Mouse (Mus musculus) cortical plate, adult 2 months (tissue): Measurements from ENCODE around the gene Zswim4. TPM values are rescaled to one million over a fixed set of nuclear protein-coding genes. Genes with fewer than 3 reads are reported as not detected.

Source experiments
- H3K27ac ChIP-seq: fragments of 200-500 bp; 2 replicates; pipeline ENCODE4 v1.5.1; 2012; ENCODE audit warnings: low read length, control low read depth, inconsistent platforms; ENCODE audit not compliant: insufficient read depth
- H3K4me1 ChIP-seq: fragments of 200-500 bp; 2 replicates; pipeline ENCODE4 v1.6.1; 2011; ENCODE audit warnings: low read length; ENCODE audit not compliant: control insufficient read depth, insufficient read depth
- H3K4me3 ChIP-seq: fragments of 200-500 bp; 2 replicates; pipeline ENCODE4 v1.5.1; 2011; ENCODE audit warnings: mild to moderate bottlenecking, low read length, control low read depth; ENCODE audit not compliant: insufficient read depth
- CTCF ChIP-seq: fragments of 200-500 bp; IDR thresholded peaks from 2 replicates; pipeline ENCODE4 v1.5.1; 2011; ENCODE audit warnings: mild to moderate bottlenecking, control low read depth, low read length; ENCODE audit not compliant: insufficient read depth; ENCODE audit errors: extremely low read depth
- POLR2A ChIP-seq: fragments of 200-500 bp; IDR thresholded peaks from 2 replicates; pipeline ENCODE4 v1.6.1; 2011; ENCODE audit warnings: mild to moderate bottlenecking, low read length, control low read depth; ENCODE audit not compliant: insufficient read depth; ENCODE audit errors: extremely low read depth
- polyA plus RNA-seq: library from polyadenylated mRNA; depleted of rRNA; stranded (reverse); fragments of >200 nt; gene quantifications from 2 replicates; pipeline ENCODE4 v1.2.3, GENCODE M21; 2012; rRNA removed

Gene Zswim4
- polyA plus RNA-seq, 1 experiment, result 13.6 TPM

DNA sequence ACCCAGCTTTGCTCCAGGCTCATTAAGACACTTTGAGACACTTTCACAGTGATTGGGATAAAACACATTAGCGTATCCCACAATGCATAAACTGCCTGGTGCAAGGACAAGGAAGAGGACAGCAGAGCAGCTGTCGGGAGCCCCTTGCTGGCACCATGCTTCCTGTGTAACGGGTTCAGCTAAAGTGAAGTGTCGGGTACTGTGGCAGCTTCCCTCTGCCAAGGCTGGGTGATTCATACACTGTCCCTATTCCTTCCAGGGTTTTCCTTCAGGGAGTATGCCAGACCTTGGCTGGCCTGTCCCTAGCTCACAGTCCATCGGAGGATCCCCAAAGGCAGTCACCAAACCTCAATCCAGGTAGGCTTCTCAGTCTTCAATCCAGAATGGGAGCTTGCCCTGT lies 66.8 kb downstream of the Zswim4 start:
- TF ChIP-seq POLR2A (no peak), CTCF (no peak)
- Histone ChIP-seq H3K27ac (no peak overlapping the region), H3K4me3 (no peak overlapping the region), H3K4me1 (no peaks in the 10 kb centered on the region)

DNA sequence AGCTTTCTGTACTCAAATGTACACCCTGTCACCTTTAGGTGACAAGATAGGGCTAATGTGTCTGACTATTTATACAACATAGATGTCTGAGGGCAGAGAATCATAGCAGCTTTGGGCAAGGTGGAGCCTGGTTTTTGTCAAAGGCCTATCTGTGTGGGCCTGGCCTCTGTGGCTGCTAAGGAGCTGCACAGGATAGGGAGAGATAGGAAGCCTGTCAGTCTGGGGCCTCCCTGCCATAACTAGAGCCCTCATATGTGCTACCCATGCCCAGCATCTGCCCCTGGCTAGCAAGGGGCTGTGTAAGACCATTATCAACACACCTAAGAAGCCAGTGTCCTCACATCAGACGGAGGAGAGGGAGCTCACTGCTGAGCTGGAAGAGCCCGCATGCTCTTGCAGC lies 69.2 kb downstream of the Zswim4 start:
- Histone ChIP-seq H3K4me3 (no peak overlapping the region), H3K27ac (no peak overlapping the region), H3K4me1 (no peaks in the 10 kb centered on the region)
- TF ChIP-seq CTCF (no peak), POLR2A (no peak)

Other genes with a start within 250 kb of the Zswim4 start
- 42.4 and 48.4 TPM in 2 replicates for gene Samd1, start 239.4 kb downstream of the Zswim4 start, polyA plus RNA-seq
- 0.13 and 0.21 TPM in 2 replicates for gene 1700067K01Rik, start 235.6 kb downstream of the Zswim4 start, polyA plus RNA-seq
- gene 2210011C24Rik, start 224.9 kb downstream of the Zswim4 start, polyA plus RNA-seq, result 0.87 and 1.4 TPM in 2 replicates
- gene Palm3, start 215.6 kb downstream of the Zswim4 start, polyA plus RNA-seq, result 2.4 and 2.5 TPM in 2 replicates
- 0.33 and 0.40 TPM in 2 replicates for gene Il27ra, start 194.5 kb downstream of the Zswim4 start, polyA plus RNA-seq
- gene Rln3, start 192.1 kb downstream of the Zswim4 start, polyA plus RNA-seq, result not detected in 2 replicates
- gene Gm10643, start 171.9 kb downstream of the Zswim4 start, polyA plus RNA-seq, result 3.6 and 3.7 TPM in 2 replicates
- 28.0 and 29.5 TPM in 2 replicates for gene Rfx1, start 170.2 kb downstream of the Zswim4 start, polyA plus RNA-seq
- gene Dcaf15, start 132.3 kb downstream of the Zswim4 start, polyA plus RNA-seq, result 29.9 and 33.2 TPM in 2 replicates
- not detected in 2 replicates for gene Podnl1, start 111.1 kb downstream of the Zswim4 start, polyA plus RNA-seq
- gene Cc2d1a, start 89.1 kb downstream of the Zswim4 start, polyA plus RNA-seq, result 38.0 and 42.3 TPM in 2 replicates
- 2.7 and 3.0 TPM in 2 replicates for gene 4930432K21Rik, start 89.0 kb downstream of the Zswim4 start, polyA plus RNA-seq
- gene Nanos3, start 51.8 kb downstream of the Zswim4 start, polyA plus RNA-seq, result 1.8 and 3.6 TPM in 2 replicates
- 202 and 213 TPM in 2 replicates for gene D8Ertd738e, start 12.7 kb upstream of the Zswim4 start, polyA plus RNA-seq
- 25.0 and 25.2 TPM in 2 replicates for gene Mri1, start 20.3 kb upstream of the Zswim4 start, polyA plus RNA-seq
- gene Ccdc130, start 33.3 kb upstream of the Zswim4 start, polyA plus RNA-seq, result 42.5 and 45.4 TPM in 2 replicates
- gene Cacna1a, start 151.4 kb upstream of the Zswim4 start, polyA plus RNA-seq, result 140 and 142 TPM in 2 replicates